Mouse (Mus musculus) urinary bladder, postnatal 4 days (tissue): Measurements from ENCODE around the gene Oxld1.

Source experiments
- DNase-seq, 2 experiments: peaks; one replicate each; pipeline ENCODE4 v3.0.0; 2021 to 2022; ENCODE audit warnings: low spot score in 2 of 2

The Oxld1 gene

GRCm38 (mm10) chr11:120483448-120483934 is 25.6 kb upstream of the Oxld1 start:
- DNase-seq = no peak

- no peak for DNase-seq
These were observed 14.2 kb upstream of the Oxld1 start for GRCm38 (mm10) chr11:120472052-120472451.

- DNase-seq = no peak
These were observed 9.8 kb upstream of the Oxld1 start for GRCm38 (mm10) chr11:120467736-120468092.

- DNase-seq = peak; percentile 91 to 94
These were observed 9.3 kb upstream of the Oxld1 start, which contains the start of gene Arl16 for GRCm38 (mm10) chr11:120467051-120467735. Gene Arl16 (minus strand): TSS chr11:120467607.

- DNase-seq = no peak
These were observed 7.7 kb upstream of the Oxld1 start for GRCm38 (mm10) chr11:120465521-120465920.

GRCm38 (mm10) chr11:120464365-120464764 is 6.5 kb upstream of the Oxld1 start:
- no peak for DNase-seq

- DNase-seq = no peak
These were observed 5.7 kb upstream of the Oxld1 start for GRCm38 (mm10) chr11:120463536-120463935.

- DNase-seq = no peak
These were observed 1.2 kb upstream of the Oxld1 start for GRCm38 (mm10) chr11:120458847-120459597.

GRCm38 (mm10) chr11:120457370-120457769 is 498 bp downstream of the Oxld1 start:
- DNase-seq = no peak

- DNase-seq = no peak
These were observed 2.5 kb downstream of the Oxld1 start for GRCm38 (mm10) chr11:120455413-120455812.

GRCm38 (mm10) chr11:120454965-120455364 is 2.9 kb downstream of the Oxld1 start:
- DNase-seq = no peak

GRCm38 (mm10) chr11:120453306-120453705 is 4.6 kb downstream of the Oxld1 start, which contains the start of gene Pde6g:
Gene Pde6g (minus strand): TSS chr11:120453500.
- no peak for DNase-seq

- no peak for DNase-seq
These were observed 5.6 kb downstream of the Oxld1 start for GRCm38 (mm10) chr11:120452246-120452645.

GRCm38 (mm10) chr11:120447179-120447578 is 10.7 kb downstream of the Oxld1 start:
- DNase-seq = no peak

GRCm38 (mm10) chr11:120445475-120445874 is 12.4 kb downstream of the Oxld1 start:
- DNase-seq = no peak

- no peak for DNase-seq
These were observed 13.8 kb downstream of the Oxld1 start for GRCm38 (mm10) chr11:120444106-120444505.

GRCm38 (mm10) chr11:120442765-120443280 is 15.0 kb downstream of the Oxld1 start:
- DNase-seq = no peak

- no peak for DNase-seq
These were observed 15.5 kb downstream of the Oxld1 start, which contains the start of gene Tspan10 for GRCm38 (mm10) chr11:120442344-120442743. Gene Tspan10 (plus strand): TSS chr11:120442644.

- DNase-seq = no peak
These were observed 19.9 kb downstream of the Oxld1 start for GRCm38 (mm10) chr11:120437857-120438385.

- DNase-seq = peak; percentile 89 to 90
These were observed 20.6 kb downstream of the Oxld1 start, which contains the start of gene Nploc4 for GRCm38 (mm10) chr11:120437152-120437856. Gene Nploc4 (minus strand): TSS chr11:120437708.

- no peak for DNase-seq
These were observed 31.1 kb downstream of the Oxld1 start for GRCm38 (mm10) chr11:120426727-120427126.
